Mouse (Mus musculus) ES-Bruce4 (cell line): ENCODE measurements around the gene Kifc3.
A peak's percentile ranks its signal among the peaks of the same experiment; 100 is the strongest.

ENCODE experiments used
- CTCF ChIP-seq: IDR thresholded peaks from one replicate; pipeline ENCODE4 v1.8.1; 2011; ENCODE audit warnings: low read depth, low read length
- POLR2A ChIP-seq: IDR thresholded peaks from one replicate; pipeline ENCODE4 v1.8.1; 2011; ENCODE audit warnings: low read length; ENCODE audit not compliant: insufficient read depth

DNA sequence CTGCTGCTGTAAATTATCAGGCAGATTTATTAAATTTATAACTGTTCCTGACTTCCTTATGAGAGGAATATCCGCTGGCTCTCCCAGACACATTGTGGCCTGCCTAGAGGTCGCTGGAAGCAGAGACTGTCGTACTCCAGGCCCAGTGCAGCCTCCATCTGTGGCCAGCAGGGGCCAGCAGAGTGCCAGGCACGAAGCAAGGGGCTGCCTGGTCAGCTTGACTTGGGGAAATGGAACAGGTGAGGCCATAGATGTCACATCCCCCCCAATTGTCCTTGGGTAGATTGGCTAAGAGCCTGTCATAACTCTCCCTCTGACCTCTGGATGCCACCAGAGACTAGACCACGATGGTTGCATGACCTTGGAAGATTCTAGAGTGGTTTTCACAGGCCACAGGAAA lies 103.6 kb downstream of the Kifc3 start:
- TF ChIP-seq CTCF: peak; percentile 99
- no peak for TF ChIP-seq POLR2A
